Mouse (Mus musculus) gonadal fat pad, adult 2 months (tissue): Measurements from ENCODE around the gene Nat8f4. TPM values are rescaled to one million over a fixed set of nuclear protein-coding genes. Genes with fewer than 3 reads are reported as not detected.
"Not testable (repeated sequence)": the region's sequence is repeated elsewhere in the genome, so short reads cannot be mapped to it uniquely, and the experiment has no call there.

Experiments used
- DNase-seq: peaks from one replicate; pipeline ENCODE4 v3.0.0-alpha.2; 2012; ENCODE audit warnings: low read depth
- polyA plus RNA-seq: library from polyadenylated mRNA; depleted of rRNA; stranded (reverse); fragments of >200 nt; gene quantifications from 2 replicates; pipeline ENCODE4 v1.2.3, GENCODE M21; 2012

The Nat8f4 gene
- polyA plus RNA-seq, 1 experiment, result 2.9 TPM

GRCm38 (mm10) chr6:85898596-85899475 is 5.8 kb downstream of the Nat8f4 start:
- not testable (repeated sequence) for DNase-seq

- DNase-seq, result not testable (repeated sequence)
Observed at GRCm38 (mm10) chr6:85895061-85895648, 9.5 kb downstream of the Nat8f4 start.

GRCm38 (mm10) chr6:85888961-85889360 is 15.7 kb downstream of the Nat8f4 start:
- no peak for DNase-seq

DNA sequence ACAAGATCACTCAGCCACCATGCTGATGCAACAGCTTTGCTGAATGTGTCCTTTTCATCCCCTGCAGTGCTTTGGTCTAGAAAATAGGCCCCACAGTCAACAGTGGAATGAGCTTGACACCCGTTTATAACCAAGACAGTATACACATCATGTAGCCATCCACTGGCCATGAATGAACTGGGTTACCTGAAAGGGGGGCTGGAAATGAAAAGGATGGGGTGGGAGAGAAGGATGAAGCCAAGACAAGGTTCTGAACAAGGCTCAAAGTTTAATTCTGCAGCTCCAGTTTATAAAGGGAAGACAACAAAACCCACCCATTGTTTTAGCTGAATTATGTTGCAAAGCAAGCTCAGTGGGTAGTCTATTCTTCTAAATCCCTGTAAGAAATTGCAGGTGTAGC is 20.4 kb downstream of the Nat8f4 start:
- DNase-seq, result no peak

DNA sequence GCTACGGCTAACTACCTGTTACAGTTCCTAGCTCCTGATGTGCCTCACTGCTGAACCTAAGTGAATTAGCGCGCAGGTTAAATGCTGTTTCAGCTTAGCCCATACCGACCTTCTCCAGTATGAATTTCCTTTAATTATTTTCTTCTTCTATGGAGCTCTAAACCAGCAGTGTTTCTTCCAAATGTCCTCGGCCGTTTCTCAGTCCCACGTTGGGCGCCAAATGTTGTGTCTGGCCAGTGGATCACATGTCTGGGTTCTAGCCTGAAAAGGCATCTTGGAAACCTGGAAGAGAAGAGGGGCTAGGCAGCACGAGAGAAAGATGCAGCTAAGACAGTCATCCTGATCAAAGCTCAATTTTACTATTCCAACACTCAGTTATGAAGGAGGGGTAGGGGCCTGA is 21.4 kb downstream of the Nat8f4 start:
- not testable (repeated sequence) for DNase-seq

- not testable (repeated sequence) for DNase-seq
Observed at GRCm38 (mm10) chr6:85869006-85869405, 35.7 kb downstream of the Nat8f4 start, which contains the start of gene Nat8f2. Gene Nat8f2 (minus strand): TSS chr6:85869158.

DNA sequence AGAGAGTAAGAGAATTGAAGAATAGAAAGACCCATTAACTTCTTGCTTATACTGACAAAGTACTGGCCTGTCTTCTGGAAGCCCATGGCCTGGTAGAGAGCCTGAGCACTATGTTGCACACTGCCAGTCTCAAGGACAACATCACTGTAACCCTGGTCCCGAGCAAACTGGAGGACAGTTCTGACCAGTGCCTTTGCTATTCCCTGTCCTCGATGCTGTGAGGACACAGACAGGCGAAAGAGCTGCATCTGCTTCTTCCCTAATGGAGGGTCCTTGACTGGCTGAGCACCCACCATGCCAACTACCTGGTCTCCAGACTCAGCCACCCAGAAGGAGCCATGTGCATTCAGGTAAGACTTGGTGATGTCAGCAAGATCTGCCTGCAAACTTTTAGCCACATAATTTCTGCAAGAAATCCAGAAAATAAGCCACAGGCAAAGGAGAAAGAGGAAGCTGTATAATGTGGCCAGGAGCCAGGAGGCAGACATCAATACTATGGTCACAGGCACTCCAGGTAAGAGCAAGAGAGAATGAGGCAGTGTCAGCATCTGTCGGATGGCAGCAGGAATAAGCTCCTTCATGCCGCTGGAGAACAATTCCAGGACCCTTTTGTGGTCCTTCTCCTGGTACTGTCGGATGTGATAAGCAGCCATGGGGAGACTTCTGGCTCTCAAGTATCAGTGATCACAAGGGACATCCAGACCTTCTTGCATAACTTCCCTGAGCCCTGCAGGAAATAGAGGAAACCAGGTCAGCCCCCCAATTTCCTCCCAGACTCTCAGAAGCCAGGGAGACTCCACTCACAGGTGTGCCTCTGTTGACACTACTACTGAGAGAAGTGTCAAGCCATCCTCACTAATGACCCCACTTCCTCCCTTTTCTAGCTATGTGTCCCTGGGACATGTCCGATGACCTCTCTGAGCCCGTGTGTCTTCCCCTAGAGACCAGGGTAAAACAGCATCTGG is 36.7 kb downstream of the Nat8f4 start:
- no peak for DNase-seq

DNA sequence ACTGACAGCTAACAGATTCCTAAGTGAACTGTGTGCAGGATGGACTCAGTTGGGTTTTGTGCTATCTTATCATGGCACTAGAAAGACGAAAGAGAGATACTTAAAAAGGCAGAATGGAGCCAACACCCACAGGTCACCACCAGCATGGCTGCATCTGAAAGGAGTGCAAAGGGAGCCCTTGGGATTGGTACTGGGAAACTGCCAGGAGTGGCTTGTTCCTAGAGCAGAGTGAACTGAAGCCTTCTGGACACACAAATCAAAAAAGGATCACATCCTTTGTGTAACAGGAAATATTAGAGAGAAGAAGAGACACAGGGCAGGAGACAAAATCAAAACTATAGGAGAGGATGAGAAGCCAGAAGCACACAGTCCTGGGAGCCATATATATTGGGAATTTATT is 37.7 kb downstream of the Nat8f4 start:
- not testable (repeated sequence) for DNase-seq

DNA sequence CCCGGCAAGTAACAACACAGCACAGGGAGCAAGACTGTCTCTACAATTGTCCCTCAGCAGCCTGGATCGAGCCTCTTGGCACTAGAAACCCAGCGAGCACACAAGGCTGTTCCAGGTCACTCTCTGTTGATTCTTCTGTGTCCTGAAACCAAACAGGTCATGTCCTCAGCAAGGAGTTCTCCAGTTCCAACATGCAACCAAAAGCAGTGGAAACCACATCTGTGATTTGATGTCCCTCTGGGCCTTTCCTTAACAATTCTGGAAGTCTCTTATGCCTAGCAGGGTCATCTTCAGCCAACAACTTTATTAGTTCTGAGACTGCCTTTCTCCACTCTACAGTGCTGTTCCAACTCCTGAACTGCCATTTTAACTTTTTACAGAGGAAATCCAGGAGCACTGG is 38.5 kb downstream of the Nat8f4 start:
- DNase-seq, result not testable (repeated sequence)

GRCm38 (mm10) chr6:85864900-85865639 is 39.6 kb downstream of the Nat8f4 start:
- not testable (repeated sequence) for DNase-seq

DNA sequence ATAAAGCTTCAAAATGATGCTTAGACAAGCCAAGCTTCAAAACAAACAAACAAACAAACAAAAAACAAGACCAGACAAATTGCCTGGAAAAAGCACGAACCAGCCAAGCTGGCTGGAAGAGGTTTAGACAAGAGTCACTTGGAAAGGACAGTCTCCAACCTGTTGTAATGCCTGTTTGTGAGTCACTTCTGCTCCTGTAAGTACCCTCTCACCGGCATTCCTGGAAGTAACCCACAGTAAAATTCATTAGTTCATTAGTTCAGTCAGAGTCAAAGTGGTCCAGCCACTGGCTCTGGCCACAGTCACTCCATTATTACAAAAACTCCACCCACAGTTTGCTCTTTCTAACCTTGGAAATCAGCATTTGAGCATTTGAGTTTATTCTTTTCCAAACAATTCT is 40.8 kb downstream of the Nat8f4 start:
- no peak for DNase-seq

DNA sequence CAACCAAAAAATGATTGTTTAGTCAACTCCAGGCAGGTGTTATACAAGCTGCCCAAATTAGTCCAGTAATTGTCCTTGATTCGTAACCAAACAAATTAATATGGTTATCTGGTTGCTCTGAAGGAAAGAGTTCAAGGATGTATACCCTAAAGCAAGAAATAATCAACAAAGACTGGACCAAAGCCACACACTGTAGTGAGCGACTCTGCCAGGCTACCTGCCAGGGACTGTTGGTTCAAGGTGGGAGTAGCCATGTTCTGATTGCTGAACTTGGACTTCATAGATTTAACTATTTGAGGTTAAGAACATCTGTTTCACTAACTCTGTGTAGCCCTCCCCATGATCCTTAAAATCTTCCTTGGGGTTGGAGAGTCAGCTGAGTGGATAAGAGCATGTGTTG is 41.5 kb downstream of the Nat8f4 start:
- DNase-seq, result no peak

DNA sequence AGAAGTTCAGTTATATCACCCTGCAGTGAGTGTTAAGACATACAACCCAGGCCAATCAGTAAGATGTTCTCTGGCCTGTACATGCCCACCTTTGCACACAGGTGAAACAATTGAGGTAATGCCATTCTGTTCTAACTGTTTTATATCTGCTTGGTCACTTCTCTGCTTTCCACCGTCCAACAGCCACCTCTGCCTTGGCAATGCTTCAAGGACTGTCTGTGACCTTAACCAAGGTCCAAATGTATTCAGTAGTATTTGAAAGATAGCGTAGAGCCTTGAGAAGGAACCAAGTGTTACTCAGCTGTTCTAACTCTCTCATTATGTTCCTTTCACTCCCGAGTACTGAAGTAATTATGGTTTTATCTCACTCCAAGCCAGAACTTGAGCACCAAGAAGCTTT is 42.1 kb downstream of the Nat8f4 start:
- DNase-seq, result no peak

DNA sequence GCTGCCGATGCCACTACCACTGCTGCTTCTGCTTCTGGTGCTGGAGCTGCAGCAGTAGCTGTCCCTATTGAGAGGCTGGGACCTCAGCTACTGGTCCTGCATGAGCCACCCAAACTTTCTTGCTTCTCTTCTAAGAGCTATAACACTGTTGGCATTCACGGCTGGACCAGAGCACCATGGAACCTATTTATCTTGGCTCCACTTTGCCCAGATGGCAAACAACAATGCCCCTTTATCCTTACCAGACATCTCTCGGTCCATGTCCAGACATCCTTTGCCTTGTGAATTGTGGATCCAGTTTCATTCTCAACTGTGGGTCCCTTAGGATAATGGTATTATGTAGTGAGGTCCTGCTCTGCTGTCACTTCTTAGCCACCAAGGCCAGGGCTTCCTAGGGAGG is 43.4 kb downstream of the Nat8f4 start:
- no peak for DNase-seq

DNA sequence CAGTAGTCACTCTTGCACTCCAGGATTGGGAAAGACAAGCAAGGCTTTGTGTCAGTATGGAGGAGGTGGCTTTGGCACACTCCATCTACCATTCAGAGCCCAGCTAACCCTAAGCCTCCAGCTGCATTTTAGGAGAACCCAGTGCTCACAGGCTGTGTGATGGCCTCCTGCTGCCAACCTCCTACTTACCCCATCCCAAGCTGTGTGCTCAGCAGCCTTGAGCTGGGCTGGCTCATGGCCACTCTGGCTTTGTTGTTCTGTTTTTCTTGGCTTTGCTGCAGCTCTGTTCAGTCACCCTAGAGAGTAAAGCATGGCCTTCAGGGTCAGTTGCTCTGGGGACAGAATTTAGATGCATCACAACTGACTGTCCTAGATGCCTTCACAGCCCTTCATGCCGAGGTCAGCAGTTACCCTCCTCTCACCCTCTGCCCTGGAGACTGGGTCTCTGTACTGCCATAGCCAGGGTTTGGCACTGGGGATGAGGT is 48.4 kb downstream of the Nat8f4 start:
- peak; percentile 94 for DNase-seq

DNA sequence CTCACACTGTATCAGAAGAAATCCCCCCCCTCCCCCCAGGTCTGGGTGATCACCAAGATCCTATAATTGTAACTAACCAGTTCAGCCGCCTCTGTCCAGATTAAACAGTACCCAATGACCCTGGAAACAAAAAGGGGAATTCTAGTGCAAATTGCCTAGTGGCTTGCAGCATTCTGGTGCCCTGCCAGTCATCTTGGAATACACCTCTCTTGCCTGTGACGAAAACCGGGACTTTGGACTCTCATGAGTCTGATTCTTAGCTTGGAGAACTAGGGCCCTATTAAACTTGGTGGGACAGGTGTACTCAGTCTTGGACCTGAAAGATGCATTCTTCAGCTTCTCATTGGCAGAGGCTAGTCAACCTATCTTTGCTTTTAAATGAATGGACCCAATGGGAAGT is 51.2 kb downstream of the Nat8f4 start:
- DNase-seq, result no peak

DNA sequence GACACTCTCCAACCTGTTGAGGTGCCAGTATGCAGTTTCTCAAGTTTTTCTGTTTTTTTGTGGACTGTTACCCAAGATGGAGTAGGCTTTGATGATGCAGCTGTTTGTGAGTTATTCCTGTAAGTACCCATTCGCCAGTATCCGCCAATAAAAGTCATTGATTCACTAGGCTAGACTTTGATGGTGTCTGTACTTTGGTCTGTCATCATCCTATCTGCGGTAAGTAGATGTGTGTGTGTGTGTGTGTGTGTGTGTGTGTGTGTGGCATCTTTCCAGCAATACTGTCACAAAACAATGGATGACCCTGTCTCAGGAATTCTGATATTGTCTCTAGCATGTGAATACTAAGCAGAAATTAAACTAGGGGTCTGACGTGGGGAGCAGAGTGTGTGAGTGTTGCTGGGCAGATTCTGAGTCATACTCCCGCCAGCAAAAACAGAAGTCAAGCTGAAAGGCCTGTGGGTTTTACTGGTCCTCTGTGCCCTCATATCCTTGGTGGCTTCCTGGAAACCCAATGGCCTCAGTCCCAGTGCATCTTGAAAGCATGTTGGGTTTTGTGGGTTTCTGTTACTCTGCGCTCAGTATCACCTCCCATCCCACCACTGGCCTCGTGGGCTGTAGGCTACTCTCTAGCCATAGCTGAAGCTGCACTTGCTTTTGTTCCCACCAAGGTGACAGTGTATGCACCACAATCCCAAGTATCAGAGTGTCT is 53.5 kb downstream of the Nat8f4 start:
- no peak for DNase-seq

GRCm38 (mm10) chr6:85849240-85849639 is 55.4 kb downstream of the Nat8f4 start:
- peak; percentile 76 for DNase-seq
